Mouse (Mus musculus) intestine, embryonic 16.5 days (tissue): Measurements from ENCODE around the gene Slc26a8. TPM values are rescaled to one million over a fixed set of nuclear protein-coding genes. Genes with fewer than 3 reads are reported as not detected.

Source experiments
- ATAC-seq: fragments of 200-750 bp; cut with Nextera tagmentation; 2 replicates; pipeline ENCODE4 v1.8.0; 2017; ENCODE audit warnings: moderate TSS enrichment, moderate library complexity
- H3K27ac ChIP-seq: fragments of 300-500 bp; sonication (generic); 2 replicates; pipeline ENCODE4 v1.5.1; 2014; ENCODE audit warnings: mild to moderate bottlenecking, low read length
- H3K27me3 ChIP-seq: fragments of 300-500 bp; sonication (generic); replicated peaks from 2 replicates; pipeline ENCODE4 v1.6.1; 2014; ENCODE audit warnings: low read length, control low read depth, mixed read lengths; ENCODE audit not compliant: control insufficient read depth, insufficient read depth
- H3K36me3 ChIP-seq: fragments of 300-500 bp; sonication (generic); 2 replicates; pipeline ENCODE4 v1.6.1; 2014; ENCODE audit warnings: low read length, control low read depth; ENCODE audit not compliant: control insufficient read depth, insufficient read depth
- H3K4me1 ChIP-seq: fragments of 300-500 bp; sonication (generic); 2 replicates; pipeline ENCODE4 v1.6.1; 2014; ENCODE audit warnings: low read length, control low read depth, mixed read lengths; ENCODE audit not compliant: control insufficient read depth, insufficient read depth
- H3K4me2 ChIP-seq: fragments of 300-500 bp; sonication (generic); 2 replicates; pipeline ENCODE4 v1.6.1; 2014; ENCODE audit warnings: low read depth, low read length, control low read depth
- H3K4me3 ChIP-seq: fragments of 300-500 bp; sonication (generic); 2 replicates; pipeline ENCODE4 v1.5.1; 2014; ENCODE audit warnings: mild to moderate bottlenecking, low read length
- H3K9ac ChIP-seq: fragments of 300-500 bp; sonication (generic); 2 replicates; pipeline ENCODE4 v1.6.1; 2014; ENCODE audit warnings: low read depth, low read length
- H3K9me3 ChIP-seq: fragments of 300-500 bp; sonication (generic); 2 replicates; pipeline ENCODE4 v1.6.1; 2016; ENCODE audit warnings: low read length, control low read depth; ENCODE audit not compliant: control insufficient read depth
- WGBS: fragments of 180-500 bp; shearing (Covaris S2); extraction: QIAGEN DNeasy Blood & Tissue Kit; methylation state at CpG from one replicate; pipeline ENCODE4 v1.1.7; 2014; 5-methylcytosine and 5-hydroxymethylcytosine counted together
- polyA plus RNA-seq: library from polyadenylated mRNA; unstranded; fragments of >200 nt; fragmentation: Nextera tagmentation; extraction: Ambion mirVana; gene quantifications from 2 replicates; pipeline ENCODE4 v1.2.1, GENCODE M21; 2015

The Slc26a8 gene
- polyA plus RNA-seq, 1 experiment from 2014 or later = 0.28 TPM

DNA sequence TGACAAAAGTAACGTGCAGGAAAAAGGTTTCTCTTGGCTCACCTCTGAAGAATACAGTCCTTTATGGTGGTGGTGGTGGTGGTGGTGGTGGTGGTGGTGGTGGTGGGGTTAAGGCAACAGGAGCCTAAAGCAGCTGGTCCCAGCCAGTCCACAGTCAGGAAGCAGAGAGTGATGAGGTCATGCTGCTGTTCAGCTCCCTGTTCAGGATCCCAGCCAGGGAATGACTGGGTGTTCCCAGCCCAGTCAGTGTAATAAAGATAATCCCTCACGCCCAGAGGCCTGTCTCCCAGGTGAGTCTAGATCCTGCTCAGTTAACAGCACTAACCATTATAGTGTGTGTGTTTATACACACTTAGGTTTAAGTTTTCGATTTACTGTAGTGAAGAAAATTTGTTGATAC lies 11.7 kb upstream of the Slc26a8 start:
- 76% methylated on average over 3 of the region's 3 CpGs for WGBS
- Histone ChIP-seq H3K27ac (no peak overlapping the region), H3K27me3 (no peaks in the 10 kb centered on the region), H3K9ac (no peak overlapping the region), H3K4me2 (no peak overlapping the region), H3K4me1 (peaks cover 27% of the 10 kb centered on the region), H3K36me3 (no peaks in the 10 kb centered on the region), H3K4me3 (no peak overlapping the region), H3K9me3 (no peaks in the 10 kb centered on the region)
- peak; percentile 71 for ATAC-seq

DNA sequence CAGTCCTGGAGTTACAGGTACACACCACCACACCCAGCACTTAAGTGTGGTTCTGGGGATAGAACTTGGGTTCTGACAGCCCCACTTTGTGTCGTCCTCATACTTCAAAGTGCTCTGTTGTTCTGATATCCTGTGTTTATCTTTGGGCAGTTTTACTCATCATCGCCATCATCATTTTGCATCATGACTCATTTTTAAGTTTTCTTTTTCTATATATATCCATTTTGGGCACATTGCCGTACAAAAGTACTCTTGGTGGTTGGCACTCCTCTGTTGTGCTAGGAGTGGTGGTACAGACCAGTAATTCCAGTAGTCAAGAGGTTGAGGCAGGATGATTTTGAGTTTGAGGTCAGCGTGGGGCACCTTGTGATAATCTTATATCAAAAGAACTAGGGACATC lies 11.1 kb upstream of the Slc26a8 start:
- H3K9ac ChIP-seq = no peak overlapping the region
- no peak for ATAC-seq
- H3K4me2 ChIP-seq = no peak overlapping the region
- H3K36me3 ChIP-seq = no peaks in the 10 kb centered on the region
- no peak overlapping the region for H3K4me3 ChIP-seq
- H3K9me3 ChIP-seq = no peaks in the 10 kb centered on the region
- no peaks in the 10 kb centered on the region for H3K27me3 ChIP-seq
- H3K27ac ChIP-seq = no peak overlapping the region
- peaks cover 33% of the 10 kb centered on the region for H3K4me1 ChIP-seq
- 87% methylated on average over 4 of the region's 4 CpGs for WGBS

DNA sequence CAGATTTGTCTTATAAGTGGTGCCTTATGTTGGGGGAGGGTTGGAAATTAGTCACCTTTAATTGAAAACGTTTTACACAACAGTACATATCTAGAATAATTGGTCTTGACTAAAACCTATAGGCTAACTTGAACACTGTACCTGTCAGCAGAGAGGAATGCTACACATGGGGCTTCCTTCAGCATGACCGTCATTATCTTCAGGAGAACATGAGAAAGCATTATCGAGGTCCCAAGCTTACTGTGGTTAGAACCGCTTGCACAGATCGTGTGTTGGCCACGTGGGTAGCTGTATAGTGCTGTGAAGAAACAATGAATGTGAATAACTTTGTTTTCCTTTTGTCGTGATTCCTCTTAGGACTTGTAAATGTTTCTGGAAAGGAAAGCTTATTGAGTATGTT lies 9.8 kb upstream of the Slc26a8 start:
- Histone ChIP-seq H3K4me2 (no peak overlapping the region), H3K4me1 (peaks cover 43% of the 10 kb centered on the region), H3K27me3 (no peaks in the 10 kb centered on the region), H3K9ac (no peak overlapping the region), H3K36me3 (no peaks in the 10 kb centered on the region), H3K9me3 (no peaks in the 10 kb centered on the region), H3K27ac (no peak overlapping the region), H3K4me3 (no peak overlapping the region)
- 86% methylated on average over 7 of the region's 7 CpGs for WGBS
- ATAC-seq = no peak

DNA sequence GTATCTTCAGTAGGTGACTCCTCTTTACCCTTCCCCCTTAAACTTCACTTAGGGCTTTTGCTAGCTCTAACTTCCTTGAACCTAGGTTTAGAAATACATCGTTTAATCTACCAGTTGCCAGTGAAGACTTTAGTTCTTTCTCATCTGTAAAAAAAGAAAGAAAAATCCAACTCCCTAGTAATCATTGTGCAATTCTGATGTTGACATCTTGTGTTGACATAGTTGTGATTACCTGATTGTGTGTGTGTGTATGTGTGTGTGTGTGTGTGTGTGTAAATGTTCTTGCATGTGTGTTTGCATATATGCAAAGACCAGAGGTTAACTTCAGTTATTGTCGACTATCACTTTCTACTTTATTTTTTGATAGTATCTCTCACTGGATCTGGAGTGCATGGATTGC lies 8.6 kb upstream of the Slc26a8 start:
- H3K4me3 ChIP-seq = no peak overlapping the region
- H3K9ac ChIP-seq = no peak overlapping the region
- ATAC-seq = no peak
- H3K27me3 ChIP-seq = no peaks in the 10 kb centered on the region
- H3K36me3 ChIP-seq = no peaks in the 10 kb centered on the region
- no peaks in the 10 kb centered on the region for H3K9me3 ChIP-seq
- 59% methylated on average over 2 of the region's 2 CpGs for WGBS
- H3K4me1 ChIP-seq = peaks cover 49% of the 10 kb centered on the region
- no peak overlapping the region for H3K27ac ChIP-seq
- no peak overlapping the region for H3K4me2 ChIP-seq

DNA sequence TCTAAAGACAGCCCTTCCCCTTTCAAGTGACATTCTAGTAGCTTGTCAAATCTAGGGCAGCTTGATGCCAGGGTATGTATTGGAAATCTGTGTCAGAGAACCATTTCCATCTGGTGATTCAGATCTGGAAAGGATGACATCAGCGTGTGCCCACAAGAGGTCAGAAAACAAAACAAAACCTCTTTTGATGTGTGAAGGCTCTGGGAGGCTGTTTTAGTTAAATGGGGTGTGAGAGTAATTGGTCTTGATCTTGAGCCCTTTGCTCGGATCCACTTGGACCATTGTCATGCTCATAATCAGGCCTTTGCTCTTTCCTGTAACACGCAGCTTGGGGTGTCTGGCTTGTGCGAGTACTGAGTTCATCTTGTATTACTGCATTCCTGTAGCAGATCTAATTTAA lies 8.2 kb upstream of the Slc26a8 start:
- H3K4me3 ChIP-seq = no peak overlapping the region
- ATAC-seq = no peak
- no peaks in the 10 kb centered on the region for H3K9me3 ChIP-seq
- no peak overlapping the region for H3K4me2 ChIP-seq
- WGBS = 60% methylated on average over 4 of the region's 4 CpGs
- H3K27ac ChIP-seq = no peak overlapping the region
- no peak overlapping the region for H3K9ac ChIP-seq
- peaks cover 54% of the 10 kb centered on the region for H3K4me1 ChIP-seq
- H3K27me3 ChIP-seq = no peaks in the 10 kb centered on the region
- H3K36me3 ChIP-seq = no peaks in the 10 kb centered on the region

DNA sequence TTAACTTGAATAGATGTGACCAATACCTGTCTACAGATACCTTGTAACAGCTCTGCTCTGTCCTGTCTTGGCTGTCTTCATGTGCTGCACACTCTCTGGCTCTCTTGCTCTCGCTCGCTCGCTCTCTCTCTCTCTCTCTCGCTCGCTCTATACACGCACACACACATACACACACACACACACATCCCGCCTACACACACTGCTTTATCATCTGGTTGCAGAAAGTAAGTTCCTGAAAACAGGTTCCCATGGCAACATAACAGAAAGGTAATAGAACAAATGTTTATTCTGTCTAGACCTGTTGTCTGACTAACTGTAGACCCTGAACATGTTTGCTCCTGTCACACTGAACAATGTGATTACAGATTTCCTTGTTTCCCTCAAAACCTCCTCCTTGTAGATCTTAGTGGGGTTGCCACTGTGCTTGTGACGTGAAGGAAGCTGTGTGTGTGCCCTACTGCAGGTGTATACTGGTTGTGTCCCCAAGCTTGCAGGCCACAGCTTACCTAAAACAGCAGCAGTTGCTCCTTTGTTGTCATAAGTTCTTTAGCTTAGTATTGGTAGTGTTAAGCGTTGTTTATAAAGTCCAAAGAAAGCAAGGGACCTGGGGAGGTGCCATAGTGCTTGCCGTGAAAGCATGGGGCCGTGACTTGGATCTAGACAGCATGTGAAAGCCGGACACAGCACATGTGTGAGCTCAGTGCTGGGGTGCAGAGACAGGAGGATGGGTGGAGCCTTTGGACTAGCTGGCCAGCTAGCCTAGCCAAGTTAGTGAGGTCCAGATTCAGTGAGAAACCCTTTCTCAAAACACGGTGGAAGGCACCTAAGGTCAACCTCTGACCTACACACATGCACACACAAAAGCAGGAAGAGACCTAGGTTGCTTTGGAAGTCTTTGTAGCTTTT lies 7.5 kb upstream of the Slc26a8 start:
- 0 out of 2 replicates have a peak overlapping the region, but pooled peaks have one; percentile 29 for H3K27ac ChIP-seq
- no peak overlapping the region for H3K4me3 ChIP-seq
- peaks cover 55% of the 10 kb centered on the region for H3K4me1 ChIP-seq
- no peaks in the 10 kb centered on the region for H3K9me3 ChIP-seq
- no peaks in the 10 kb centered on the region for H3K36me3 ChIP-seq
- H3K9ac ChIP-seq = no peak overlapping the region
- 53% methylated on average over 13 of the region's 13 CpGs for WGBS
- no peak overlapping the region for H3K4me2 ChIP-seq
- ATAC-seq = 0 out of 2 replicates have a peak, but pooled peaks have one; percentile 27
- no peaks in the 10 kb centered on the region for H3K27me3 ChIP-seq

DNA sequence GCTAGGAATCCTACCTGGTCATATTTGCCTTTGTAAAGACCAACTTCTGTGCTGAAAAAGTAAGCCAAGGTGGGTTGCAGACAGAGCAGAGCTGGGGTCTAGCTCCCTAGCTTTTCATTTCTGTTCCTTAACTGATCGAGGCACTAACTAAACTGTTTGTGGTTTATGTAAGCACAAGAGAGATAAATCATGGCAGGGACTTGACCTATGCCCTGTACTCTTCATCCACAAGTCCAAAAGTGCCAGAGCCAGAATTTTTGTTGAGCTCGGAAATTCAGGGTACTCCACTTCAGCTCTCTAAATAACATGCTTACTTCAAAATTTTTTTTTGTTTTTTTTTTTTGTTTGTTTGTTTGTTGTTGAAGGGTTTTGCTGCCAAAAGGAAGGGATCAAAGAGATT lies 6.6 kb upstream of the Slc26a8 start:
- H3K9ac ChIP-seq = peak overlapping the region; percentile 21
- H3K4me2 ChIP-seq = peak overlapping the region; percentile 6; the same call in 1 of the 2 replicates
- H3K9me3 ChIP-seq = no peaks in the 10 kb centered on the region
- peaks cover 49% of the 10 kb centered on the region for H3K4me1 ChIP-seq
- H3K4me3 ChIP-seq = no peak overlapping the region
- 14% methylated on average over 2 of the region's 2 CpGs for WGBS
- no peak overlapping the region for H3K27ac ChIP-seq
- ATAC-seq = no peak
- no peaks in the 10 kb centered on the region for H3K27me3 ChIP-seq
- H3K36me3 ChIP-seq = no peaks in the 10 kb centered on the region

DNA sequence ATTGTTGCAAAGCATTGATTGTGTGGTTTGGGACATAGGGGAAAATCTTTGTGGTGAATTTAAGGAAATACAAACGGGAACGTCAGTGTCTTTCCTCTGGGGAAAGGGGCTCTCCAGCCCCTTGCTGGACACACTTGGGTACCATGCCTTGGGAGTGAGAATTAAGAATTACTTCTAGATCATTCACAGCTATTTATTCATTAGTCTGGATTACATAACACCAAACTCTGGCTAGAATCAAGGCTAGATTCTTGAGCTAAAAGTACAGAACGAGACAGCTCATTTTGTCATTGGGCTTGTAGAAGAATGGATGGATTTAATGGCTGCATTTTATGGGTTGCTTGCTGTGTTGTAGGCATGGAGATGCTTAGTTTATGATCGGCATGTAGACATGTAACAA lies 4.8 kb upstream of the Slc26a8 start:
- H3K27me3 ChIP-seq = no peaks in the 10 kb centered on the region
- 75% methylated on average over 4 of the region's 4 CpGs for WGBS
- no peak overlapping the region for H3K27ac ChIP-seq
- peaks cover 52% of the 10 kb centered on the region for H3K4me1 ChIP-seq
- H3K9me3 ChIP-seq = no peaks in the 10 kb centered on the region
- H3K9ac ChIP-seq = no peak overlapping the region
- H3K36me3 ChIP-seq = no peaks in the 10 kb centered on the region
- H3K4me2 ChIP-seq = no peak overlapping the region
- H3K4me3 ChIP-seq = no peak overlapping the region
- ATAC-seq = no peak

DNA sequence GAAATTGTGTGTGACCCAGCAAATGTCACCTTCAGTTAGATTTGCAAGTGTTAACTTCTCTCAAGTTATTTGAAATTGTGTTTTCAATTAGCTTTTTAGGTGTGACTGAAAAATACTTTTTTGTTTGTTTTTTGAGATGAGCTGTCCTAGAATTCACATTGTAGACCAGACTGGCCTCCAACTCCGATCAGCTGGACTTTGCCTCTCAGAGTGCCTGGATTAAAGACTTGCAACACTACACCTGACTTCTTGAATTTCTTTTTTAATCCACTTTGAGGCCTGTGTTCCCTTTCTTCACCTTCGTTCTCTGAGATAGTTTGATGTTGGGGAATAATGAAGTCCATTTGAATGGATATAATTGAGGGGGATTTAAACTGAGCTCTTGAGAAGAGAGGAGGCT lies 4.0 kb upstream of the Slc26a8 start:
- no peaks in the 10 kb centered on the region for H3K9me3 ChIP-seq
- no peak overlapping the region for H3K4me2 ChIP-seq
- H3K4me3 ChIP-seq = 0 out of 2 replicates have a peak overlapping the region, but pooled peaks have one; percentile 99
- H3K27ac ChIP-seq = peak overlapping the region; percentile 67
- peaks cover 55% of the 10 kb centered on the region for H3K4me1 ChIP-seq
- ATAC-seq = no peak
- no peak overlapping the region for H3K9ac ChIP-seq
- no peaks in the 10 kb centered on the region for H3K36me3 ChIP-seq
- no peaks in the 10 kb centered on the region for H3K27me3 ChIP-seq
- WGBS = 59% methylated on average over 2 of the region's 2 CpGs
